Mouse (Mus musculus) kidney, postnatal 36 days (tissue): ENCODE results near the gene Crybg3.
"Not testable (repeated sequence)": the region's sequence is repeated elsewhere in the genome, so short reads cannot be mapped to it uniquely, and the experiment has no call there.

ENCODE experiments used
- DNase-seq, 2 experiments: peaks; one replicate each; pipeline ENCODE4 v3.0.0; 2021 to 2022; ENCODE audit warnings: mixed read lengths in 2 of 2

Crybg3 gene

GRCm38 (mm10) chr16:59529570-59529969, 71.2 kb downstream of the Crybg3 start:
- no peak for DNase-seq

- no peak for DNase-seq
These were observed 73.8 kb downstream of the Crybg3 start for GRCm38 (mm10) chr16:59526939-59527338.

GRCm38 (mm10) chr16:59521752-59522423, 78.9 kb downstream of the Crybg3 start:
- DNase-seq, result no peak

GRCm38 (mm10) chr16:59517447-59518219, 83.1 kb downstream of the Crybg3 start:
- DNase-seq, result no peak

- DNase-seq, result no peak
These were observed 83.8 kb downstream of the Crybg3 start for GRCm38 (mm10) chr16:59516965-59517364.

- DNase-seq, result no peak
These were observed 85.6 kb downstream of the Crybg3 start for GRCm38 (mm10) chr16:59515169-59515568.

GRCm38 (mm10) chr16:59509830-59510229, 90.9 kb downstream of the Crybg3 start:
- no peak for DNase-seq

GRCm38 (mm10) chr16:59499180-59499579, 101.6 kb downstream of the Crybg3 start:
- no peak for DNase-seq

- peak; percentile 42 to 75 for DNase-seq
These were observed 102.8 kb downstream of the Crybg3 start for GRCm38 (mm10) chr16:59497947-59498346.

- DNase-seq, result peak; percentile 71 to 77
These were observed 107.6 kb downstream of the Crybg3 start for GRCm38 (mm10) chr16:59493199-59493598.

GRCm38 (mm10) chr16:59487975-59488548, 112.7 kb downstream of the Crybg3 start:
- DNase-seq, result no peak

- DNase-seq, result peak; percentile 25 to 49
These were observed 113.5 kb downstream of the Crybg3 start for GRCm38 (mm10) chr16:59487239-59487638.

- no peak for DNase-seq
These were observed 122.8 kb downstream of the Crybg3 start for GRCm38 (mm10) chr16:59477955-59478354.

- peak; percentile 73 to 89 for DNase-seq
These were observed 126.0 kb downstream of the Crybg3 start for GRCm38 (mm10) chr16:59474788-59475187.

GRCm38 (mm10) chr16:59472546-59472945, 128.2 kb downstream of the Crybg3 start:
- no peak for DNase-seq

GRCm38 (mm10) chr16:59471637-59472278, 129.0 kb downstream of the Crybg3 start, which contains the start of gene Riox2:
Gene Riox2 (plus strand): TSS chr16:59471775.
- peak; percentile 78 to 90 for DNase-seq

GRCm38 (mm10) chr16:59469846-59470245, 130.9 kb downstream of the Crybg3 start:
- DNase-seq, result no peak

- no peak for DNase-seq
These were observed 136.8 kb downstream of the Crybg3 start for GRCm38 (mm10) chr16:59463973-59464372.

- DNase-seq, result no peak
These were observed 137.2 kb downstream of the Crybg3 start for GRCm38 (mm10) chr16:59463567-59463966.

- not testable (repeated sequence) for DNase-seq
These were observed 141.4 kb downstream of the Crybg3 start for GRCm38 (mm10) chr16:59459259-59459861.

GRCm38 (mm10) chr16:59451813-59452212, 149.0 kb downstream of the Crybg3 start:
- no peak for DNase-seq

- DNase-seq, result peak in 1 of 2 experiments; percentile 8
These were observed 151.7 kb downstream of the Crybg3 start for GRCm38 (mm10) chr16:59449092-59449491.

GRCm38 (mm10) chr16:59448181-59448580, 152.6 kb downstream of the Crybg3 start:
- DNase-seq, result no peak
